Mouse (Mus musculus) thymus, adult 2 months (tissue): ENCODE results near the gene Akap2.

Experiments used
- CTCF ChIP-seq: fragments of 200-500 bp; IDR thresholded peaks from 2 replicates; pipeline ENCODE4 v1.5.1; 2012; ENCODE audit warnings: mild to moderate bottlenecking, control low read depth, low read length, moderate library complexity, borderline replicate concordance; ENCODE audit not compliant: control insufficient read depth, poor library complexity, insufficient read depth; ENCODE audit errors: extremely low read depth
- POLR2A ChIP-seq: fragments of 200-500 bp; IDR thresholded peaks from 2 replicates; pipeline ENCODE4 v1.6.1; 2012; ENCODE audit warnings: mild to moderate bottlenecking, low read length, control low read depth, moderate library complexity; ENCODE audit not compliant: control insufficient read depth, poor library complexity, insufficient read depth; ENCODE audit errors: extremely low read depth

- TF ChIP-seq CTCF: no peak
- no peak for TF ChIP-seq POLR2A
These were observed 195.6 kb downstream of the Akap2 start for GRCm38 (mm10) chr4:57913021-57913420.
